Mouse (Mus musculus): ENCODE measurements around the gene Gm10720. TPM values are rescaled to one million over a fixed set of nuclear protein-coding genes. Genes with fewer than 3 reads are reported as not detected.
A peak's percentile ranks its signal among the peaks of the same experiment; 100 is the strongest.
"Not testable (repeated sequence)": the region's sequence is repeated elsewhere in the genome, so short reads cannot be mapped to it uniquely, and the experiment has no call there.

Gm10720 gene
- total RNA-seq (2014; fragmentation: Nextera tagmentation): not detected in 2 replicates
- not detected in 2 replicates for total RNA-seq (2017)

DNA sequence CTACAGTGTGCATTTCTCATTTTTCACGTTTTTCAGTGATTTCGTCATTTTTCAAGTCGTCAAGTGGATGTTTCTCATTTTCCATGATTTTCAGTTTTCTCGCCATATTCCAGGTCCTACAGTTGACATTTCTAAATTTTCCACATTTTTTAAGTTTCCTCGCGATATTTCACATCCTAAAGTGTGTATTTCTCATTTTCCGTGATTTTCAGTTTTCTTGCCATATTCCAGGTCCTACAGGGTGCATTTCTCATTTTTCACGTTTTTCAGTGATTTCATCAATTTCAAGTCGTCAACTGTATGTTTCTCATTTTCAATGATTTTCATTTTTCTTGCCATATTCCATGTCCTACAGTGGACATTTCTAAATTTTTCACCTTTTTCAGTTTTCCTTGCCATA is at the start of gene Gm10720:
Gene Gm10720, plus strand, starts transcription at position 301 of the 400 bp plus-strand sequence.
- not testable (repeated sequence) for ATAC-seq (replicated peaks; ENCODE audit: poor library complexity, severe bottlenecking)

- ATAC-seq (replicated peaks; ENCODE audit: poor library complexity, severe bottlenecking): not testable (repeated sequence)
These were observed 14.9 kb upstream of the Gm10720 start, which contains the start of gene Gm10722 for GRCm38 (mm10) chr9:3000445-3000972. Gene Gm10722, plus strand, starts transcription at chr9:3000922.

DNA sequence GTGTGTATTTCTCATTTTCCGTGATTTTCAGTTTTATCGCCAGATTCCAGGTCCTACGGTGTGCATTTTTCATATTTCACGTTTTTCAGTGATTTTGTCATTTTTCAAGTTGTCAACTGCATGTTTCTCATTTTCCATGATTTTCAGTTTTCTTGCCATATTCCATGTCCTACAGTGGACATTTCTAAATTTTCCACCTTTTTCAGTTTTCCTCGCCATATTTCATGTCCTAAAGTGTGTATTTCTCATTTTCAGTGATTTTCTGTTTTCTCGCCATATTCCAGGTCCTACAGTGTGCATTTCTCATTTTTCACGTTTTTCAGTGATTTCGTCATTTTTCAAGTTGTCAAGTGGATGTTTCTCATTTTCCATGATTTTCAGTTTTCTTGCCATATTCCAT is 14.4 kb upstream of the Gm10720 start:
- not testable (repeated sequence) for ATAC-seq (replicated peaks; ENCODE audit: poor library complexity, severe bottlenecking)

DNA sequence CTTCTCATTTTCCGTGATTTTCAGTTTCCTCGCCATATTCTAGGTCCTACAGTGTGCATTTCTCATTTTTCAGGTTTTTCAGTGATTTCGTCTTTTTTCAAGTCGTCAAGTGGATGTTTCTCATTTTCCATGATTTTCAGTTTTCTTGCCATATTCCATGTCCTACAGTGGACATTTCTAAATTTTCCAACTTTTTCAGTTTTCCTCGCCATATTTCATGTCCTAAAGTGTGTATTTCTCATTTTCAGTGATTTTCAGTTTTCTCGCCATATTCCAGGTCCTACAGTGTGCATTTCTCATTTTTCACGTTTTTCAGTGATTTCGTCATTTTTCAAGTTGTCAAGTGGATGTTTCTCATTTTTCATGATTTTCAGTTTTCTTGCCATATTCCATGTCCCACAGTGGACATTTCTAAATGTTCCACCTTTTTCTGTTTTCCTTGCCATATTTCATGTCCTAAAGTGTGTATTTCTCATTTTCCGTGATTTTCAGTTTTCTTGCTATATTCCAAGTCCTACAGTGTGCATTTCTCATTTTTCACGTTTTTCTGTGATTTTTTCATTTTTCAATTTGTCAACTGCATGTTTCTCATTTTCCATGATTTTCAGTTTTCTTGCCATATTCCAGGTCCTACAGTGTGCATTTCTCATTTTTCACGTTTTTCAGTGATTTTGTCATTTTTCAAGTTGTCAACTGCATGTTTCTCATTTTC is 13.3 kb upstream of the Gm10720 start:
- ATAC-seq (replicated peaks; ENCODE audit: poor library complexity, severe bottlenecking): peak; percentile 41; the same call in 1 of the 2 replicates

DNA sequence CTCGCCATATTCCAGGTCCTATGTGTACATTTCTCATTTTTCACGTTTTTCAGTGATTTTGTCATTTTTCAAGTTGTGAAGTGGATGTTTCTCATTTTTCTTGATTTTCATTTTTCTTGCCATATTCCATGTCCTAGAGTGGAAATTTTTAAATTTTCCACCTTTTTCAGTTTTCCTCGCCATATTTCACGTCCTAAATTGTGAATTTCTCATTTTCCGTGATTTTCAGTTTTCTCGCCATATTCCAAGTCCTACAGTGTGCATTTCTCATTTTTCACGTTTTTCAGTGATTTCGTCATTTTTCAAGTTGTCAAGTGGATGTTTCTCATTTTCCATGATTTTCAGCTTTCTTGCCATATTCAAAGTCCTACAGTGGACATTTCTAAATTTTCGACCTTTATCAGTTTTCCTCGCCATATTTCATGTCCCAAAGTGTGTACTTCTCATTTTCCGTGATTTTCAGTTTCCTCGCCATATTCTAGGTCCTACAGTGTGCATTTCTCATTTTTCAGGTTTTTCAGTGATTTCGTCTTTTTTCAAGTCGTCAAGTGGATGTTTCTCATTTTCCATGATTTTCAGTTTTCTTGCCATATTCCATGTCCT is 12.6 kb upstream of the Gm10720 start, which contains the start of gene Gm11168:
Gene Gm11168, plus strand, starts transcription at position 553 of the 603 bp plus-strand sequence.
- ATAC-seq (replicated peaks; ENCODE audit: poor library complexity, severe bottlenecking): not testable (repeated sequence)

- peak; percentile 41 for ATAC-seq (replicated peaks; ENCODE audit: poor library complexity, severe bottlenecking)
These were observed 9.3 kb upstream of the Gm10720 start for GRCm38 (mm10) chr9:3006179-3006578.

DNA sequence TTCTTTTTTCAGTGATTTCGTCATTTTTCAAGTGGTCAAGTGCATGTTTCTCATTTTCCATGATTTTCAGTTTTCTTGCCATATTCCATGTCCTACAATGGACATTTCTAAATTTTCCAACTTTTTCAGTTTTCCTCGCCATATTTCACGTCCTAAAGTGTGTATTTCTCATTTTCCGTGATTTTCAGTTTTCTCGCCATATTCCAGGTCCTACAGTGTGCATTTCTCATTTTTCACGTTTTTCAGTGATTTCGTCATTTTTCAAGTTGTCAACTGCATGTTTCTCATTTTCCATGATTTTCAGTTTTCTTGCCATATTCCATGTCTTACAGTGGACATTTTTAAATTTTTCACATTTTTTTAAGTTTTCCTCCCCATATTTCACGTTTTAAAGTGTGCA is 8.8 kb upstream of the Gm10720 start:
- not testable (repeated sequence) for ATAC-seq (replicated peaks; ENCODE audit: poor library complexity, severe bottlenecking)

- ATAC-seq (replicated peaks; ENCODE audit: poor library complexity, severe bottlenecking): 0 out of 2 replicates have a peak, but pooled peaks have one; percentile 16
These were observed 8.2 kb upstream of the Gm10720 start for GRCm38 (mm10) chr9:3007272-3007671.

DNA sequence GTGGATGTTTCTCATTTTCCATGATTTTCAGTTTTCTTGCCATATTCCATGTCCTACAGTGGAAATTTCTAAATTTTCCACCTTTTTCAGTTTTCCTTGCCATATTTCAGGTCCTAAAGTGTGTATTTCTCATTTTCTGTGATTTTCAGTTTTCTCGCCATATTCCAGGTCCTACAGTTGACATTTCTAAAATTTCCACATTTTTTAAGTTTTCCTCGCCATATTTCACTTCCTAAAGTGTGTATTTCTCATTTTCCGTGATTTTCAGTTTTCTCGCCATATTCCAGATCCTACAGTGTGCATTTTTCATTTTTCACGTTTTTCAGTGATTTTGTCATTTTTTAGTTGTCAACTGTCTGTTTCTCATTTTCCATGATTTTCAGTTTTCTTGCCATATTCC is 6.1 kb upstream of the Gm10720 start:
- peak; percentile 21 for ATAC-seq (replicated peaks; ENCODE audit: poor library complexity, severe bottlenecking)

DNA sequence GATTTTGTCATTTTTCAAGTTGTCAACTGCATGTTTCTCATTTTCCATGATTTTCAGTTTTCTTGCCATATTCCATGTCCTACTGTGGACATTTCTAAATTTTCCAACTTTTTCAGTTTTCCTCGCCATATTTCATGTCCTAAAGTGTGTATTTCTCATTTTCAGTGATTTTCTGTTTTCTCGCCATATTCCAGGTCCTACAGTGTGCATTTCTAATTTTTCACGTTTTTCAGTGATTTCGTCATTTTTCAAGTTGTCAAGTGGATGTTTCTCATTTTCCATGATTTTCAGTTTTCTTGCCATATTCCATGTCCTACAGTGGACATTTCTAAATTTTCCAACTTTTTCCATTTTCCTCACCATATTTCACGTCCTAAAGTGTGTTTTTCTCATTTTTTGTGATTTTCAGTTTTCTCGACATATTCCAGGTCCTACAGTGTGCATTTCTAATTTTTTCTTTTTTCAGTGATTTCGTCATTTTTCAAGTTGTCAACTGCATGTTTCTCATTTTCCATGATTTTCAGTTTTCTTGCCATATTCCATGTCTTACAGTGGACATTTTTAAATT is 3.3 kb upstream of the Gm10720 start:
- ATAC-seq (replicated peaks; ENCODE audit: poor library complexity, severe bottlenecking): peak; percentile 43

DNA sequence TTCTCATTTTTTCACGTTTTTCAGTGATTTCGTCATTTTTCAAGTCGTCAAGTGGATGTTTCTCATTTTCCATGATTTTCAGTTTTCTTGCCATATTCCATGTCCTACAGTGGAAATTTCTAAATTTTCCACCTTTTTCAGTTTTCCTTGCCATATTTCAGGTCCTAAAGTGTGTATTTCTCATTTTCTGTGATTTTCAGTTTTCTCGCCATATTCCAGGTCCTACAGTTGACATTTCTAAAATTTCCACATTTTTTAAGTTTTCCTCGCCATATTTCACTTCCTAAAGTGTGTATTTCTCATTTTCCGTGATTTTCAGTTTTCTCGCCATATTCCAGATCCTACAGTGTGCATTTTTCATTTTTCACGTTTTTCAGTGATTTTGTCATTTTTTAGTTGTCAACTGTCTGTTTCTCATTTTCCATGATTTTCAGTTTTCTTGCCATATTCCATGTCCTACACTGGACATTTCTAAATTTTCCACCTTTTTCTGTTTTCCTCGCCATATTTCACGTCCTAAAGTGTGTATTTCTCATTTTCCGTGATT is 2.6 kb upstream of the Gm10720 start, which contains the start of gene Gm10721:
Gene Gm10721, plus strand, starts transcription at position 408 of the 547 bp plus-strand sequence.
- ATAC-seq (replicated peaks; ENCODE audit: poor library complexity, severe bottlenecking): peak; percentile 34

GRCm38 (mm10) chr9:3015896-3016295 is 442 bp downstream of the Gm10720 start:
- ATAC-seq (replicated peaks; ENCODE audit: poor library complexity, severe bottlenecking): not testable (repeated sequence)

DNA sequence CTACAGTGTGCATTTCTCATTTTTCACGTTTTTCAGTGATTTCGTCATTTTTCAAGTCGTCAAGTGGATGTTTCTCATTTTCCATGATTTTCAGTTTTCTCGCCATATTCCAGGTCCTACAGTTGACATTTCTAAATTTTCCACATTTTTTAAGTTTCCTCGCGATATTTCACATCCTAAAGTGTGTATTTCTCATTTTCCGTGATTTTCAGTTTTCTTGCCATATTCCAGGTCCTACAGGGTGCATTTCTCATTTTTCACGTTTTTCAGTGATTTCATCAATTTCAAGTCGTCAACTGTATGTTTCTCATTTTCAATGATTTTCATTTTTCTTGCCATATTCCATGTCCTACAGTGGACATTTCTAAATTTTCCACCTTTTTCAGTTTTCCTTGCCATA is 1.7 kb downstream of the Gm10720 start, which contains the start of gene Gm10719:
Gene Gm10719, plus strand, starts transcription at position 301 of the 400 bp plus-strand sequence.
- ATAC-seq (replicated peaks; ENCODE audit: poor library complexity, severe bottlenecking): not testable (repeated sequence)

DNA sequence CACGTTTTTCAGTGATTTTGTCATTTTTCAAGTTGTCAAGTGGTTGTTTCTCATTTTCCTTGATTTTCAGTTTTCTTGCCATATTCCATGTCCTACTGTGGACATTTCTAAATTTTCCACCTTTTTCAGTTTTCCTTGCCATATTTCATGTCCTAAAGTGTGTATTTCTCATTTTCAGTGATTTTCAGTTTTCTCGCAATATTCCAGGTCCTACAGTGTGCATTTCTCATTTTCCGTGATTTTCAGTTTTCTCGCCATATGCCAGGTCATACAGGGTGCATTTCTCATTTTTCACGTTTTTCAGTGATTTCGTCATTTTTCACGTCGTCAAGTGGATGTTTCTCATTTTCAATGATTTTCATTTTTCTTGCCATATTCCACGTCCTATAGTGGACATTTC is 3.5 kb downstream of the Gm10720 start:
- ATAC-seq (replicated peaks; ENCODE audit: poor library complexity, severe bottlenecking): not testable (repeated sequence)

DNA sequence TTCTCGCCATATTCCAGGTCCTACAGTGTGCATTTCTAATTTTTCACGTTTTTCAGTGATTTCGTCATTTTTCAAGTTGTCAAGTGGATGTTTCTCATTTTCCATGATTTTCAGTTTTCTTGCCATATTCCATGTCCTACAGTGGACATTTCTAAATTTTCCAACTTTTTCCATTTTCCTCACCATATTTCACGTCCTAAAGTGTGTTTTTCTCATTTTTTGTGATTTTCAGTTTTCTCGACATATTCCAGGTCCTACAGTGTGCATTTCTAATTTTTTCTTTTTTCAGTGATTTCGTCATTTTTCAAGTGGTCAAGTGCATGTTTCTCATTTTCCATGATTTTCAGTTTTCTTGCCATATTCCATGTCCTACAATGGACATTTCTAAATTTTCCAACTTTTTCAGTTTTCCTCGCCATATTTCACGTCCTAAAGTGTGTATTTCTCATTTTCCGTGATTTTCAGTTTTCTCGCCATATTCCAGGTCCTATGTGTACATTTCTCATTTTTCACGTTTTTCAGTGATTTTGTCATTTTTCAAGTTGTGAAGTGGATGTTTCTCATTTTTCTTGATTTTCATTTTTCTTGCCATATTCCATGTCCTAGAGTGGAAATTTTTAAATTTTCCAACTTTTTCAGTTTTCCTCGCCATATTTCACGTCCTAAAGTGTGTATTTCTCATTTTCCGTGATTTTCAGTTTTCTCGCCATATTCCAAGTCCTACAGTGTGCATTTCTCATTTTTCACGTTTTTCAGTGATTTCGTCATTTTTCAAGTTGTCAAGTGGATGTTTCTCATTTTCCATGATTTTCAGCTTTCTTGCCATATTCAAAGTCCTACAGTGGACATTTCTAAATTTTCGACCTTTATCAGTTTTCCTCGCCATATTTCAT is 4.6 kb downstream of the Gm10720 start:
- ATAC-seq (replicated peaks; ENCODE audit: poor library complexity, severe bottlenecking): peak; percentile 47

DNA sequence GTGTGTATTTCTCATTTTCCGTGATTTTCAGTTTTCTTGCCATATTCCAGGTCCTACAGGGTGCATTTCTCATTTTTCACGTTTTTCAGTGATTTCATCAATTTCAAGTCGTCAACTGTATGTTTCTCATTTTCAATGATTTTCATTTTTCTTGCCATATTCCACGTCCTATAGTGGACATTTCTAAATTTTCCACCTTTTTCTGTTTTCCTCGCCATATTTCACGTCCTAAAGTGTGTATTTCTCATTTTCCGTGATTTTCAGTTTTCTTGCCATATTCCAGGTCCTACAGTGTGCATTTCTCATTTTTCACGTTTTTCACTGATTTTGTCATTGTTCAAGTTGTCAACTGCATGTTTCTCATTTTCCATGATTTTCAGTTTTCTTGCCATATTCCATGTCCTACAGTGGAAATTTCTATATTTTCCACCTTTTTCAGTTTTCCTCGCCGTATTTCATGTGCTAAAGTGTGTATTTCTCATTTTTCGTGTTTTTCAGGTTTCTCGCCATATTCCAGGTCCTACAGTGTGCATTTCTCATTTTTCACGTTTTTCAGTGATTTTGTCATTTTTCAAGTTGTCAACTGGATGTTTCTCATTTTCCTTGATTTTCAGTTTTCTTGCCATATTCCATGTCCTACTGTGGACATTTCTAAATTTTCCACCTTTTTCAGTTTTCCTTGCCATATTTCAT is 7.0 kb downstream of the Gm10720 start:
- ATAC-seq (replicated peaks; ENCODE audit: poor library complexity, severe bottlenecking): not testable (repeated sequence)

- not testable (repeated sequence) for ATAC-seq (replicated peaks; ENCODE audit: poor library complexity, severe bottlenecking)
These were observed 8.0 kb downstream of the Gm10720 start, which contains the start of gene Gm10718 for GRCm38 (mm10) chr9:3023312-3023984. Gene Gm10718, plus strand, starts transcription at chr9:3023547.

DNA sequence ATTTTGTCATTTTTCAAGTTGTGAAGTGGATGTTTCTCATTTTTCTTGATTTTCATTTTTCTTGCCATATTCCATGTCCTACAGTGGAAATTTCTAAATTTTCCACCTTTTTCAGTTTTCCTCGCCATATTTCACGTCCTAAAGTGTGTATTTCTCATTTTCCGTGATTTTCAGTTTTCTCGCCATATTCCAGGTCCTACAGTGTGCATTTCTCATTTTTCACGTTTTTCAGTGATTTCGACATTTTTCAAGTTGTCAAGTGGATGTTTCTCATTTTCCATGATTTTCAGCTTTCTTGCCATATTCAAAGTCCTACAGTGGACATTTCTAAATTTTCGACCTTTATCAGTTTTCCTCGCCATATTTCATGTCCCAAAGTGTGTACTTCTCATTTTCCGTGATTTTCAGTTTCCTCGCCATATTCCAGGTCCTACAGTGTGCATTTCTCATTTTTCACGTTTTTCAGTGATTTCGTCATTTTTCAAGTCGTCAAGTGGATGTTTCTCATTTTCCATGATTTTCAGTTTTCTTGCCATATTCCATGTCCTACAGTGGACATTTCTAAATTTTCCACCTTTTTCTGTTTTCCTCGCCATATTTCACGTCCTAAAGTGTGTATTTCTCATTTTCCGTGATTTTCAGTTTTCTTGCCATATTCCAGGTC is 8.7 kb downstream of the Gm10720 start:
- not testable (repeated sequence) for ATAC-seq (replicated peaks; ENCODE audit: poor library complexity, severe bottlenecking)
